Mouse (Mus musculus) ES-Bruce4 (cell line): ENCODE measurements around the gene Wfdc9. TPM values are rescaled to one million over a fixed set of nuclear protein-coding genes. Genes with fewer than 3 reads are reported as not detected.

Experiments used
- H3K27ac ChIP-seq: 2 replicates; pipeline ENCODE4 v1.5.1; 2012; ENCODE audit warnings: low read length, inconsistent platforms; ENCODE audit not compliant: insufficient read depth
- H3K27me3 ChIP-seq: 2 replicates; pipeline ENCODE4 v1.6.1; 2012; ENCODE audit warnings: mild to moderate bottlenecking, low read length, inconsistent platforms; ENCODE audit not compliant: control insufficient read depth, poor library complexity, insufficient read depth, severe bottlenecking
- H3K36me3 ChIP-seq: 2 replicates; pipeline ENCODE4 v1.6.1; 2012; ENCODE audit warnings: inconsistent platforms, mild to moderate bottlenecking, low read length, moderate library complexity; ENCODE audit not compliant: control insufficient read depth, poor library complexity, insufficient read depth, severe bottlenecking
- H3K4me1 ChIP-seq: one replicate; pipeline ENCODE4 v1.8.1; 2011; ENCODE audit warnings: low read length; ENCODE audit not compliant: control insufficient read depth, insufficient read depth
- H3K4me3 ChIP-seq: 2 replicates; pipeline ENCODE4 v1.5.1; 2011; ENCODE audit warnings: low read depth, mild to moderate bottlenecking, low read length
- H3K9ac ChIP-seq: 2 replicates; pipeline ENCODE4 v1.6.1; 2012; ENCODE audit warnings: low read depth, mild to moderate bottlenecking, inconsistent platforms; ENCODE audit not compliant: poor library complexity, severe bottlenecking
- H3K9me3 ChIP-seq: replicated peaks from 2 replicates; pipeline ENCODE4 v1.6.1; 2012; ENCODE audit warnings: mild to moderate bottlenecking, low read length, inconsistent platforms; ENCODE audit not compliant: control insufficient read depth, poor library complexity, insufficient read depth, severe bottlenecking
- CTCF ChIP-seq: IDR thresholded peaks from one replicate; pipeline ENCODE4 v1.8.1; 2011; ENCODE audit warnings: low read depth, low read length
- EP300 ChIP-seq: IDR thresholded peaks from 2 replicates; pipeline ENCODE4 v1.6.1; 2011; ENCODE audit warnings: low read depth, low read length; ENCODE audit not compliant: insufficient read depth
- POLR2A ChIP-seq: IDR thresholded peaks from one replicate; pipeline ENCODE4 v1.8.1; 2011; ENCODE audit warnings: low read length; ENCODE audit not compliant: insufficient read depth
- polyA plus RNA-seq: library from polyadenylated mRNA; stranded (reverse); fragments of >200 nt; gene quantifications from 2 replicates; pipeline ENCODE4 v1.2.4, GENCODE M21; 2011; ENCODE audit warnings: low read depth; ENCODE audit not compliant: missing spikeins, insufficient read depth, insufficient read length

Gene Wfdc9
- polyA plus RNA-seq, 1 experiment = not detected

DNA sequence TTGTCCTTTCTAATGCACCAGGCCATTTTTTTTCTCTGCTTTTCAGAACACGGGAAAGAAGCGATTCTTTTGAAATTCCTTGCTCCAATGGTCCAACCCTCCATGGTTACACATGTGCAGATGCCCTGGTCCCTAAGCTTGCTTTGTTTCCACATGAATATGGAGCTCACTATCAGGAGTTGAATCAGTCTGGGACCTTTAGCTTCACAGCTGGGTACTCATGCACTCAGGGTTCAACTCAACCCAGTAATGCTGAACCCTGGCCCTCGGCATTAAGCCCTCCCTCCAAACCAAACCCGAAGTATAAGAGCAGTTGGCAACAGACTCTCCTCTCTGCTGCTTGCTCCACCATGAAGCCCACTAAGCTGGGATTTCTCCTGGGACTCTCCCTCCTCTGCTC is 41.8 kb upstream of the Wfdc9 start, which contains the start of gene Spint4:
Gene Spint4 (plus strand): TSS at position 301 of the 400 bp plus-strand sequence.
- H3K9me3 ChIP-seq = no peaks in the 10 kb centered on the region
- no peaks in the 10 kb centered on the region for H3K36me3 ChIP-seq
- no peak within 1 kb of the TSS for H3K9ac ChIP-seq
- H3K4me3 ChIP-seq = no peak within 1 kb of the TSS
- no peak for TF ChIP-seq EP300
- no peak for TF ChIP-seq CTCF
- TF ChIP-seq POLR2A = no peak
- H3K27ac ChIP-seq = no peak within 1 kb of the TSS
- H3K4me1 ChIP-seq = no peaks in the 10 kb centered on the region
- no peaks in the 10 kb centered on the region; the same call in 1 of the 2 replicates for H3K27me3 ChIP-seq

DNA sequence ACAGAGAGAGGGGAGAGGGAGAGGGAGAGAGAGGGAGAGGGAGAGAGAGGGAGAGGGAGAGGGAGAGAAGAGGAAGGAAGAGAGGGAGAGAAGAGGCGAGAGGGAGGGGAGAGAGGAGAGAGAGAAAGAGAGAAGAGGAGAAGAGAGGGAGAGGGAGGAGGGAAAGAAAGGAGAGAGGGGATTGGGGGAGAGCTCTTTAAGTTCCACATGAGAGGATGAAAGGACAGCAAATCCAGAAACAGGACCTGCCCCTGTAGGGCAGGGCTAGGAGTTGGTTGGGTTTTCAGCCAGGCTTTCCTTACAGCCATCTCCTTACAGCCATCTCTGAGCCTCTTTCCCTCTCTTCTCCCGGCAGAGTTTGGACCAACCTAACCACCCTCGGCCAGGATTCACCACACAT is 28.4 kb upstream of the Wfdc9 start, which contains the start of gene Wfdc13:
Gene Wfdc13 (plus strand): TSS at position 301 of the 400 bp plus-strand sequence.
- Histone ChIP-seq H3K36me3 (no peaks in the 10 kb centered on the region), H3K9me3 (no peaks in the 10 kb centered on the region), H3K27me3 (no peaks in the 10 kb centered on the region), H3K9ac (no peak within 1 kb of the TSS), H3K4me1 (no peaks in the 10 kb centered on the region), H3K4me3 (no peak within 1 kb of the TSS), H3K27ac (no peak within 1 kb of the TSS)
- TF ChIP-seq CTCF (no peak), POLR2A (no peak), EP300 (no peak)

DNA sequence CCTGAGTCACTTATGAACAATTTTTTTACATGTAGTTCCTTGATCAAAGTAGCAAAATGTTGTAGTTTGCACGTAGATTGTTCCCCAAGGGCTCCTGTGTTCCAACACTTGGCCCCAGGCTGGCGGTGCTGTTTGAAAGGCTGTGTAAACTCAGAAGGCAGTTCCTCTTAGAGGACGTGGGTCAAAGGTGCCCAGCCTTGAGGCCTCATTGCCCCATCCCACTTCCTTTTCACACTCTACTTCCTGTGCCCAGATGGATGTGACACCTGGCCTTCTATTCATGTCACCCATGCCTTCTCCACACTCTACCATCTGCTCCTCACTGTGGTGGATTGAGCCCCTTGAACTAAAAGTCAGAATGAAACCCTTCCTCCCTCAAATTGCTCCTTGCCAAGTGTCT is 23.5 kb upstream of the Wfdc9 start:
- no peak overlapping the region for H3K4me3 ChIP-seq
- no peaks in the 10 kb centered on the region for H3K9me3 ChIP-seq
- TF ChIP-seq POLR2A = no peak
- no peak for TF ChIP-seq CTCF
- TF ChIP-seq EP300 = no peak
- H3K36me3 ChIP-seq = no peaks in the 10 kb centered on the region
- H3K9ac ChIP-seq = no peak overlapping the region
- no peaks in the 10 kb centered on the region for H3K4me1 ChIP-seq
- no peak overlapping the region for H3K27ac ChIP-seq
- H3K27me3 ChIP-seq = no peaks in the 10 kb centered on the region

DNA sequence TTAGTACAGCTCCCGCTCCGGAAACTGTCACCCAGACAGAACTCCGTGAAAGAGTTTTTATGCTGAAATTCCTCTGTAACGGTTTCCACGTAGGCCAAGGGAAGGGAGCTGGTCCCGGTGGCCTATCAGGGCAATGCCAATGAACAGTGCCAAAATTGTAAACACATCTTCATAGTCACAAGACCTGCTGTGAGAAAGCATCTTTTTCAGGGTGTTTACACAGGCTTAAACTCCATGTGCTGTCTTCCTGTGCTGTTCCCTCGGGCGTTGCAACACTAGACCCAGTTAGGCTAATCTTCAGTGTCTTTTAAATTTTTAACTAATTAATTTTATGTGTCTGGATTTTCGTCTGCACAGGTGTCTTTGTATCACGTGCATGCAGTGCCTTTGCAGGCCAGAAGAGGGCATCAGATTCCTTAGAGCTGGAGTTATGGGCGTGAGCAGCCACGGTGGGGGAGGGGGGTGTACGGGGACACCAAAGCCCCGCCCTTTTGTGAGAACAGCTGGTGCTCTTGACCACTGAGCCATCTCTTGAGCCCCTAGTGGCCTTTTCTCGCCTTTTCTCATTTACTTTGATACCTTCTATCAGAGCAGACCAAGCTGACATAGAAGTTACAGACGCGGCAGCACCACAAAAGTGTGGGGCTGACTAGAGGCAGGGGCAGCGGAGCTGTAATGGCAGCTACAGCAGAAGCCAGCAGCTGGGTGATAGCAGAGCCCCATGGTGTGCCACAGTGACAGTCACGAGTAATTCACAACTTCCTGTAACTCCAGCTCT is 22.7 kb upstream of the Wfdc9 start:
- Histone ChIP-seq H3K4me1 (no peaks in the 10 kb centered on the region), H3K36me3 (no peaks in the 10 kb centered on the region), H3K9me3 (no peaks in the 10 kb centered on the region), H3K27ac (no peak overlapping the region), H3K4me3 (no peak overlapping the region), H3K9ac (no peak overlapping the region), H3K27me3 (no peaks in the 10 kb centered on the region)
- TF ChIP-seq CTCF = peak; percentile 76
- TF ChIP-seq POLR2A = no peak
- TF ChIP-seq EP300 = 0 out of 2 replicates have a peak, but pooled peaks have one; percentile 36

DNA sequence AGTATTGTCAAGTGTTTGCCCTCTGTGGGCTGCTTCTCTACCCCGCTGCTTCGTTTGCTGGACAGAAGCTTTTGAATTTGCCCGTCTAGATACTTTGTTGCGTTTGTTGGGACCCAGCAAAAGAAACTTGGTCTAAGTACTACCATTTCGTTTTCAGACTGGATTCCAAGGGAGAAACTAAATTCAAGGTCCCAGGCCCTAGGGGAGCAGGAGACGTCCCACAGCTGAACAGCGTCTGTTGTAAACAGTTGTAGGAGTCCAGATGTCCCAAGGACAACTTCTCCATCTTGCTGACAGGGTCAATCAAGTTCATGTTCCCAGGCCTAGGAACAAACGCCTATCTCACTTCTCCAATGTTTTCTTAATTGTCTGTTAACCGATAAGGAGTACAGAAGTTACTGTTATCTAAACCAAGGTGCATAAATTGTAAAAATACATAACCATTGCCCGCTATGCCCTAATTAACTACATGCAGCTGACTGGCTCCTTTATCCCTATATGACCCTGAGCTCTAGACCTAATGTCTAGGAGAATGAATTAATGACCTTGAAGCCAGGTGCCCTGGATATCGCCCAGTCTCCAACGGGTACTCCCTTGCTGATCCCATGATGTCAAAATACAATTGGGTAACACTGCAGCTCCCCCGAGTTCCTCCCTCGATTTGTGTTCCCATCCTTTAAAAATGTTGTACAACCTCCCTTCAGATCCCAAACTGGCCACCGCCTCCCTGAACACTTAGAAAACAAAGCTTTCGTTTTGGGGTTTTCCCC is 20.7 kb upstream of the Wfdc9 start:
- Histone ChIP-seq H3K9me3 (no peaks in the 10 kb centered on the region), H3K9ac (no peak overlapping the region), H3K27ac (no peak overlapping the region), H3K36me3 (no peaks in the 10 kb centered on the region), H3K27me3 (no peaks in the 10 kb centered on the region), H3K4me3 (no peak overlapping the region), H3K4me1 (no peaks in the 10 kb centered on the region)
- TF ChIP-seq POLR2A (no peak), EP300 (no peak), CTCF (no peak)
